Mouse (Mus musculus) mouse embryonic stem cell (cell line): ENCODE data around the gene Eif2b5.

Experiments
- in situ Hi-C, 2 experiments: fragments of 300-500 bp; cut with MboI; formaldehyde crosslinking; loops; 1 replicate in 1 of 2; 3 replicates in 1 of 2; pipeline ENCODE4 v1.14.3; 2019 to 2020; ENCODE audit warnings: low sequenced_read_pairs in 2 of 2, low pct_unique_long_range_greater_than_20kb in 1 of 2, mixed read lengths in 1 of 2; ENCODE audit not compliant: unreplicated experiment in 1 of 2

The Eif2b5 gene

GRCm38 (mm10) chr16:20529375-20529774, 30.8 kb downstream of the Eif2b5 start:
- in situ Hi-C loops: no loop called here

GRCm38 (mm10) chr16:20530941-20531340, 32.3 kb downstream of the Eif2b5 start:
- in situ Hi-C loops: no loop called here

GRCm38 (mm10) chr16:20534617-20535295, 36.1 kb downstream of the Eif2b5 start:
- in situ Hi-C loops: no loop called here

GRCm38 (mm10) chr16:20535296-20536080, 36.9 kb downstream of the Eif2b5 start, which contains the start of gene Ap2m1:
Gene Ap2m1 (plus strand): TSS chr16:20535478.
- in situ Hi-C loops: no loop called here

- in situ Hi-C loops: no loop called here
Measured at GRCm38 (mm10) chr16:20536081-20536665, 37.6 kb downstream of the Eif2b5 start.

- in situ Hi-C loops: no loop called here
Measured at GRCm38 (mm10) chr16:20537071-20537471, 38.5 kb downstream of the Eif2b5 start.

- in situ Hi-C loops: no loop called here
Measured at GRCm38 (mm10) chr16:20537601-20538320, 39.1 kb downstream of the Eif2b5 start.

- in situ Hi-C loops: loop anchor here in 1 of 2 experiments (10.0 kb wide), 1 partner anchor 145 kb away; no protein-coding TSS in a partner anchor
Measured at GRCm38 (mm10) chr16:20539649-20540048, 41.0 kb downstream of the Eif2b5 start.

GRCm38 (mm10) chr16:20540438-20540837, 41.8 kb downstream of the Eif2b5 start:
- in situ Hi-C loops: loop anchor here in 1 of 2 experiments (10.0 kb wide), 1 partner anchor 144 kb away; no protein-coding TSS in a partner anchor

GRCm38 (mm10) chr16:20545696-20546095, 47.1 kb downstream of the Eif2b5 start:
- in situ Hi-C loops: loop anchor here in 1 of 2 experiments (10.0 kb wide), 1 partner anchor 139 kb away; no protein-coding TSS in a partner anchor

- in situ Hi-C loops: loop anchor here in 1 of 2 experiments (10.0 kb wide), 1 partner anchor 137 kb away; no protein-coding TSS in a partner anchor
Measured at GRCm38 (mm10) chr16:20547423-20547822, 48.8 kb downstream of the Eif2b5 start.

- in situ Hi-C loops: loop anchor here in 1 of 2 experiments (10.0 kb wide), 1 partner anchor 136 kb away; no protein-coding TSS in a partner anchor
Measured at GRCm38 (mm10) chr16:20548096-20548948, 49.7 kb downstream of the Eif2b5 start, which contains the start of gene Abcf3. Gene Abcf3 (plus strand): TSS chr16:20548577.

GRCm38 (mm10) chr16:20549161-20549560, 50.5 kb downstream of the Eif2b5 start:
- in situ Hi-C loops: loop anchor here in 1 of 2 experiments (10.0 kb wide), 1 partner anchor 136 kb away; no protein-coding TSS in a partner anchor

GRCm38 (mm10) chr16:20551691-20552090, 53.1 kb downstream of the Eif2b5 start:
- in situ Hi-C loops: no loop called here

- in situ Hi-C loops: no loop called here
Measured at GRCm38 (mm10) chr16:20552594-20552993, 54.0 kb downstream of the Eif2b5 start.

- in situ Hi-C loops: no loop called here
Measured at GRCm38 (mm10) chr16:20555000-20555399, 56.4 kb downstream of the Eif2b5 start.

- in situ Hi-C loops: no loop called here
Measured at GRCm38 (mm10) chr16:20557381-20557780, 58.8 kb downstream of the Eif2b5 start.
